Mouse (Mus musculus) MEL (cell line): Measurements from ENCODE around the gene Daw1. TPM values are rescaled to one million over a fixed set of nuclear protein-coding genes. Genes with fewer than 3 reads are reported as not detected.

Experiments used
- DNase-seq: peaks from one replicate; pipeline ENCODE4 v3.0.0; 2011; ENCODE audit warnings: low read depth, low spot score
- H3K27ac ChIP-seq: 2 replicates; pipeline ENCODE4 v1.5.1; 2012; ENCODE audit warnings: low read depth, mild to moderate bottlenecking, control low read depth, low read length, moderate library complexity; ENCODE audit not compliant: control insufficient read depth
- H3K27me3 ChIP-seq, 2 experiments: fragments of 150-350 bp in 1 of 2; sonication (generic) in 1 of 2; 2 replicates each; pipeline ENCODE4 v1.6.1; 2012; ENCODE audit warnings: low read length in 2 of 2, mild to moderate bottlenecking in 2 of 2, improper control_type of control experiment in 1 of 2, moderate library complexity in 1 of 2; ENCODE audit not compliant: insufficient read depth in 2 of 2, control insufficient read depth in 1 of 2
- H3K36me3 ChIP-seq, 2 experiments: 2 replicates each; pipeline ENCODE4 v1.6.1; 2012 to 2014; ENCODE audit warnings: low read length in 2 of 2, improper control_type of control experiment in 1 of 2, inconsistent platforms in 1 of 2, mild to moderate bottlenecking in 1 of 2; ENCODE audit not compliant: insufficient read depth in 2 of 2, control insufficient read depth in 1 of 2
- H3K4me1 ChIP-seq, 2 experiments: fragments of 150-350 bp in 1 of 2; sonication (generic) in 1 of 2; 2 replicates each; pipeline ENCODE4 v1.6.1; 2012; ENCODE audit warnings: low read length in 2 of 2, improper control_type of control experiment in 1 of 2, mild to moderate bottlenecking in 1 of 2; ENCODE audit not compliant: insufficient read depth in 2 of 2, control insufficient read depth in 1 of 2
- H3K4me3 ChIP-seq, 2 experiments: fragments of 150-350 bp in 1 of 2; sonication (generic) in 1 of 2; 2 replicates each; pipeline ENCODE4 v1.5.1; 2012; ENCODE audit warnings: low read depth in 2 of 2, low read length in 2 of 2, mild to moderate bottlenecking in 2 of 2, moderate library complexity in 2 of 2, control low read depth in 1 of 2, improper control_type of control experiment in 1 of 2; ENCODE audit not compliant: control insufficient read depth in 1 of 2, insufficient read depth in 1 of 2
- H3K79me2 ChIP-seq: 2 replicates; pipeline ENCODE4 v1.6.1; 2012; ENCODE audit warnings: mild to moderate bottlenecking, low read length, moderate library complexity; ENCODE audit not compliant: control insufficient read depth, poor library complexity, insufficient read depth
- H3K9ac ChIP-seq: 2 replicates; pipeline ENCODE4 v1.6.1; 2012; ENCODE audit warnings: low read depth, mild to moderate bottlenecking, control low read depth, low read length, moderate library complexity; ENCODE audit not compliant: control insufficient read depth, poor library complexity, severe bottlenecking
- H3K9me3 ChIP-seq: fragments of 150-350 bp; sonication (generic); replicated peaks from 2 replicates; pipeline ENCODE4 v1.6.1; 2012; ENCODE audit warnings: mild to moderate bottlenecking, low read length, improper control_type of control experiment, moderate library complexity; ENCODE audit not compliant: insufficient read depth
- CHD2 ChIP-seq: IDR thresholded peaks from 2 replicates; pipeline ENCODE4 v1.6.1; 2011; ENCODE audit warnings: low read length, improper control_type of control experiment
- E2F4 ChIP-seq: IDR thresholded peaks from 2 replicates; pipeline ENCODE4 v1.6.1; 2011; ENCODE audit warnings: low read depth, low read length, improper control_type of control experiment, borderline replicate concordance
- EP300 ChIP-seq, 2 experiments: IDR thresholded peaks; 2 replicates each; pipeline ENCODE4 v1.6.1; 2011; ENCODE audit warnings: improper control_type of control experiment in 2 of 2, low read length in 2 of 2, low read depth in 1 of 2, mild to moderate bottlenecking in 1 of 2
- GATA1 ChIP-seq: IDR thresholded peaks from 2 replicates; pipeline ENCODE4 v1.6.1; 2011; ENCODE audit warnings: low read depth, low read length, improper control_type of control experiment
- HCFC1 ChIP-seq: IDR thresholded peaks from 2 replicates; pipeline ENCODE4 v1.6.1; 2012; ENCODE audit warnings: low read depth, mild to moderate bottlenecking, inconsistent platforms, low read length, improper control_type of control experiment, moderate library complexity
- MEF2A ChIP-seq: IDR thresholded peaks from 2 replicates; pipeline ENCODE4 v1.6.1; 2014; ENCODE audit warnings: low read depth, mild to moderate bottlenecking, inconsistent platforms, low read length, improper control_type of control experiment; ENCODE audit not compliant: poor library complexity, insufficient replicate concordance, severe bottlenecking; ENCODE audit errors: extremely low read depth
- MXI1 ChIP-seq: IDR thresholded peaks from 2 replicates; pipeline ENCODE4 v1.6.1; 2011; ENCODE audit warnings: mild to moderate bottlenecking, low read depth, low read length, improper control_type of control experiment
- MYB ChIP-seq: IDR thresholded peaks from 2 replicates; pipeline ENCODE4 v1.6.1; 2011; ENCODE audit warnings: mild to moderate bottlenecking, low read depth, low read length, improper control_type of control experiment
- NELFE ChIP-seq: IDR thresholded peaks from 2 replicates; pipeline ENCODE4 v1.6.1; 2011; ENCODE audit warnings: low read depth, low read length, improper control_type of control experiment
- NRF1 ChIP-seq: IDR thresholded peaks from 2 replicates; pipeline ENCODE4 v1.6.1; 2014; ENCODE audit warnings: low read depth, mild to moderate bottlenecking, inconsistent platforms, low read length, improper control_type of control experiment, moderate library complexity; ENCODE audit not compliant: poor library complexity, insufficient read depth, severe bottlenecking
- RAD21 ChIP-seq: IDR thresholded peaks from 2 replicates; pipeline ENCODE4 v1.6.1; 2011; ENCODE audit warnings: mild to moderate bottlenecking, low read depth, low read length, improper control_type of control experiment
- SMC3 ChIP-seq: IDR thresholded peaks from 2 replicates; pipeline ENCODE4 v1.6.1; 2011; ENCODE audit warnings: low read depth, low read length, improper control_type of control experiment
- TCF12 ChIP-seq: IDR thresholded peaks from 2 replicates; pipeline ENCODE4 v1.6.1; 2014; ENCODE audit warnings: low read depth, mild to moderate bottlenecking, inconsistent platforms, low read length, improper control_type of control experiment, moderate library complexity
- USF1 ChIP-seq: IDR thresholded peaks from 2 replicates; pipeline ENCODE4 v1.6.1; 2014; ENCODE audit warnings: low read depth, mild to moderate bottlenecking, inconsistent platforms, low read length, improper control_type of control experiment, moderate library complexity
- USF2 ChIP-seq, 2 experiments: IDR thresholded peaks; 2 replicates each; pipeline ENCODE4 v1.6.1; 2011 to 2012; ENCODE audit warnings: improper control_type of control experiment in 2 of 2, low read length in 2 of 2, borderline replicate concordance in 1 of 2, inconsistent platforms in 1 of 2, low read depth in 1 of 2, mild to moderate bottlenecking in 1 of 2; ENCODE audit not compliant: insufficient read depth in 1 of 2
- ZMIZ1 ChIP-seq: IDR thresholded peaks from 2 replicates; pipeline ENCODE4 v1.6.1; 2012; ENCODE audit warnings: low read depth, mild to moderate bottlenecking, inconsistent platforms, low read length, improper control_type of control experiment, moderate library complexity
- ZNF384 ChIP-seq: IDR thresholded peaks from 2 replicates; pipeline ENCODE4 v1.6.1; 2012; ENCODE audit warnings: low read depth, mild to moderate bottlenecking, inconsistent platforms, low read length, improper control_type of control experiment
- polyA plus RNA-seq, 2 experiments: library from polyadenylated mRNA; stranded (reverse) in 1 of 2; unstranded in 1 of 2; fragments of >175 nt in 1 of 2; fragments of >200 nt in 1 of 2; gene quantifications; 2 replicates each; pipeline versions ENCODE4 v1.2.1 to v1.2.4; 2012; ENCODE audit warnings: low replicate concordance in 2 of 2, low read depth in 1 of 2; ENCODE audit not compliant: insufficient read length in 2 of 2, insufficient read depth in 1 of 2, missing spikeins in 1 of 2
- total RNA-seq: library from RNA; depleted of rRNA; stranded (reverse); fragments of 300-350 nt; gene quantifications from 2 replicates; pipeline ENCODE4 v1.2.3, GENCODE M21; 2012

Daw1 gene
- total and polyA plus RNA-seq, 3 experiments: not detected

GRCm38 (mm10) chr1:83116447-83117137, 43.0 kb upstream of the Daw1 start, which contains the start of gene Ccl20:
TSS of gene Ccl20 (plus strand) at chr1:83116766.
- no peaks in the 10 kb centered on the region for H3K27me3 ChIP-seq
- no peak for DNase-seq
- no peaks in the 10 kb centered on the region for H3K4me1 ChIP-seq
- no peak within 1 kb of the TSS for H3K9ac ChIP-seq
- H3K36me3 ChIP-seq: no peaks in the 10 kb centered on the region
- no peak within 1 kb of the TSS for H3K27ac ChIP-seq
- no peaks in the 10 kb centered on the region for H3K79me2 ChIP-seq
- no peaks in the 10 kb centered on the region for H3K9me3 ChIP-seq
- H3K4me3 ChIP-seq: no peak within 1 kb of the TSS
- TF ChIP-seq HCFC1: no peak

GRCm38 (mm10) chr1:83117217-83117616, 42.3 kb upstream of the Daw1 start:
- TF ChIP-seq SMC3 (no peak), E2F4 (no peak), CHD2 (no peak), ZMIZ1 (no peak), MXI1 (no peak), MYB (no peak), GATA1 (no peak), NRF1 (no peak), USF1 (no peak), USF2 (IDR thresholded peaks at IDR 0.05; ENCODE audit: borderline replicate concordance in 1 of 2, insufficient read depth in 1 of 2, low read depth in 1 of 2, low read length in 2 of 2) (no peak), RAD21 (no peak), MEF2A (no peak), TCF12 (no peak), NELFE (no peak), ZNF384 (no peak), EP300 (IDR thresholded peaks at IDR 0.05; ENCODE audit: low read depth in 1 of 2, low read length in 2 of 2) (no peak)
- Histone ChIP-seq H3K9me3 (no peaks in the 10 kb centered on the region), H3K27me3 (no peaks in the 10 kb centered on the region), H3K79me2 (no peaks in the 10 kb centered on the region), H3K4me1 (no peaks in the 10 kb centered on the region), H3K36me3 (no peaks in the 10 kb centered on the region), H3K27ac (no peak overlapping the region), H3K4me3 (no peak overlapping the region), H3K9ac (no peak overlapping the region)
- no peak for DNase-seq
